Mouse (Mus musculus): ENCODE measurements around the gene Hs6st3.

- TF ChIP-seq EP300 (IDR thresholded peaks at IDR 0.05; ENCODE audit: low read depth) (no peak), CTCF (IDR thresholded peaks at IDR 0.05; ENCODE audit: low read depth) (no peak)
Measured at GRCm38 (mm10) chr14:119153088-119153487, 14.9 kb downstream of the Hs6st3 start.
